Mouse (Mus musculus): ENCODE measurements around the gene Crabp2. TPM values are rescaled to one million over a fixed set of nuclear protein-coding genes. Genes with fewer than 3 reads are reported as not detected.

The Crabp2 gene
- total and polyA plus RNA-seq, 3 experiments = 0.38 to 1.0 TPM; not detected in 1

Other genes with a start within 250 kb of the Crabp2 start
- gene Lrrc71, start 200.0 kb upstream of the Crabp2 start, total RNA-seq (2012; rRNA removed) = 0.17 and 0.21 TPM in 2 replicates
- not detected in 2 replicates for gene Lrrc71, start 200.0 kb upstream of the Crabp2 start, total RNA-seq (2014; rRNA removed)
- 0.14 TPM in 1 of 2 replicates, not detected in the other for gene Lrrc71, start 200.0 kb upstream of the Crabp2 start, polyA plus RNA-seq (2012; ENCODE audit: insufficient read length, low read depth)
- gene Ntrk1, start 153.5 kb upstream of the Crabp2 start, total RNA-seq (2012; rRNA removed) = 0.92 and 1.6 TPM in 2 replicates
- gene Ntrk1, start 153.5 kb upstream of the Crabp2 start, total RNA-seq (2014; rRNA removed) = 0.36 and 0.55 TPM in 2 replicates
- gene Ntrk1, start 153.5 kb upstream of the Crabp2 start, polyA plus RNA-seq (2012; ENCODE audit: insufficient read length, low read depth) = 0.47 and 0.53 TPM in 2 replicates
- gene Insrr, start 151.7 kb upstream of the Crabp2 start, total RNA-seq (2012; rRNA removed) = 0.08 TPM in 1 of 2 replicates, not detected in the other
- gene Insrr, start 151.7 kb upstream of the Crabp2 start, total RNA-seq (2014; rRNA removed) = not detected in 2 replicates
- 0.06 TPM in 1 of 2 replicates, not detected in the other for gene Insrr, start 151.7 kb upstream of the Crabp2 start, polyA plus RNA-seq (2012; ENCODE audit: insufficient read length, low read depth)
- 0.50 and 1.2 TPM in 2 replicates for gene Pear1, start 124.4 kb upstream of the Crabp2 start, total RNA-seq (2012; rRNA removed)
- 0.20 and 0.22 TPM in 2 replicates for gene Pear1, start 124.4 kb upstream of the Crabp2 start, total RNA-seq (2014; rRNA removed)
- 0.35 and 0.46 TPM in 2 replicates for gene Pear1, start 124.4 kb upstream of the Crabp2 start, polyA plus RNA-seq (2012; ENCODE audit: insufficient read length, low read depth)
- gene Sh2d2a, start 101.9 kb upstream of the Crabp2 start, total RNA-seq (2012; rRNA removed) = 39.2 and 46.6 TPM in 2 replicates
- gene Sh2d2a, start 101.9 kb upstream of the Crabp2 start, total RNA-seq (2014; rRNA removed) = 19.9 and 23.2 TPM in 2 replicates
- 66.8 and 74.5 TPM in 2 replicates for gene Sh2d2a, start 101.9 kb upstream of the Crabp2 start, polyA plus RNA-seq (2012; ENCODE audit: insufficient read length, low read depth)
- 48.6 and 51.7 TPM in 2 replicates for gene Prcc, start 63.1 kb upstream of the Crabp2 start, total RNA-seq (2012; rRNA removed)
- 24.8 and 26.4 TPM in 2 replicates for gene Prcc, start 63.1 kb upstream of the Crabp2 start, total RNA-seq (2014; rRNA removed)
- 55.7 and 58.5 TPM in 2 replicates for gene Prcc, start 63.1 kb upstream of the Crabp2 start, polyA plus RNA-seq (2012; ENCODE audit: insufficient read length, low read depth)
- 199 and 223 TPM in 2 replicates for gene Hdgf, start 42.3 kb upstream of the Crabp2 start, total RNA-seq (2012; rRNA removed)
- 215 and 219 TPM in 2 replicates for gene Hdgf, start 42.3 kb upstream of the Crabp2 start, total RNA-seq (2014; rRNA removed)
- 468 and 755 TPM in 2 replicates for gene Hdgf, start 42.3 kb upstream of the Crabp2 start, polyA plus RNA-seq (2012; ENCODE audit: insufficient read length, low read depth)
- gene Mrpl24, start 29.2 kb upstream of the Crabp2 start, total RNA-seq (2012; rRNA removed) = 160 and 176 TPM in 2 replicates
- gene Mrpl24, start 29.2 kb upstream of the Crabp2 start, total RNA-seq (2014; rRNA removed) = 166 and 168 TPM in 2 replicates
- gene Mrpl24, start 29.2 kb upstream of the Crabp2 start, polyA plus RNA-seq (2012; ENCODE audit: insufficient read length, low read depth) = 123 and 156 TPM in 2 replicates
- gene Isg20l2, start 18.4 kb upstream of the Crabp2 start, total RNA-seq (2012; rRNA removed) = 40.8 and 52.9 TPM in 2 replicates
- 68.8 and 76.2 TPM in 2 replicates for gene Isg20l2, start 18.4 kb upstream of the Crabp2 start, total RNA-seq (2014; rRNA removed)
- 44.5 and 45.0 TPM in 2 replicates for gene Isg20l2, start 18.4 kb upstream of the Crabp2 start, polyA plus RNA-seq (2012; ENCODE audit: insufficient read length, low read depth)
- gene Rrnad1, start 17.9 kb upstream of the Crabp2 start, total RNA-seq (2012; rRNA removed) = 11.4 and 12.3 TPM in 2 replicates
- 7.3 and 8.0 TPM in 2 replicates for gene Rrnad1, start 17.9 kb upstream of the Crabp2 start, total RNA-seq (2014; rRNA removed)
- 11.7 and 12.5 TPM in 2 replicates for gene Rrnad1, start 17.9 kb upstream of the Crabp2 start, polyA plus RNA-seq (2012; ENCODE audit: insufficient read length, low read depth)
- 0.04 TPM in 2 replicates for gene Nes, start 22.4 kb downstream of the Crabp2 start, total RNA-seq (2012; rRNA removed)
- gene Nes, start 22.4 kb downstream of the Crabp2 start, total RNA-seq (2014; rRNA removed) = 0.04 TPM in 1 of 2 replicates, not detected in the other
- gene Nes, start 22.4 kb downstream of the Crabp2 start, polyA plus RNA-seq (2012; ENCODE audit: insufficient read length, low read depth) = 0.04 TPM in 2 replicates
- gene Bcan, start 51.6 kb downstream of the Crabp2 start, total RNA-seq (2012; rRNA removed) = 0.04 TPM in 1 of 2 replicates, not detected in the other
- not detected in 2 replicates for gene Bcan, start 51.6 kb downstream of the Crabp2 start, total RNA-seq (2014; rRNA removed)
- gene Bcan, start 51.6 kb downstream of the Crabp2 start, polyA plus RNA-seq (2012; ENCODE audit: insufficient read length, low read depth) = not detected in 2 replicates
- gene Hapln2, start 78.9 kb downstream of the Crabp2 start, total RNA-seq (2012; rRNA removed) = not detected in 2 replicates
- not detected in 2 replicates for gene Hapln2, start 78.9 kb downstream of the Crabp2 start, total RNA-seq (2014; rRNA removed)
- gene Hapln2, start 78.9 kb downstream of the Crabp2 start, polyA plus RNA-seq (2012; ENCODE audit: insufficient read length, low read depth) = not detected in 2 replicates
- gene Gpatch4, start 94.4 kb downstream of the Crabp2 start, total RNA-seq (2012; rRNA removed) = 49.1 and 64.2 TPM in 2 replicates
- 20.3 and 21.6 TPM in 2 replicates for gene Gpatch4, start 94.4 kb downstream of the Crabp2 start, total RNA-seq (2014; rRNA removed)
- 128 and 182 TPM in 2 replicates for gene Gpatch4, start 94.4 kb downstream of the Crabp2 start, polyA plus RNA-seq (2012; ENCODE audit: insufficient read length, low read depth)
- 98.1 and 124 TPM in 2 replicates for gene Naxe, start 109.8 kb downstream of the Crabp2 start, total RNA-seq (2012; rRNA removed)
- 65.6 and 71.0 TPM in 2 replicates for gene Naxe, start 109.8 kb downstream of the Crabp2 start, total RNA-seq (2014; rRNA removed)
- 80.5 and 91.3 TPM in 2 replicates for gene Naxe, start 109.8 kb downstream of the Crabp2 start, polyA plus RNA-seq (2012; ENCODE audit: insufficient read length, low read depth)
- not detected in 2 replicates for gene Ttc24, start 129.6 kb downstream of the Crabp2 start, total RNA-seq (2012; rRNA removed)
- not detected in 2 replicates for gene Ttc24, start 129.6 kb downstream of the Crabp2 start, total RNA-seq (2014; rRNA removed)
- not detected in 2 replicates for gene Ttc24, start 129.6 kb downstream of the Crabp2 start, polyA plus RNA-seq (2012; ENCODE audit: insufficient read length, low read depth)
- gene Iqgap3, start 133.3 kb downstream of the Crabp2 start, total RNA-seq (2012; rRNA removed) = 15.9 and 21.9 TPM in 2 replicates
- 12.1 and 13.0 TPM in 2 replicates for gene Iqgap3, start 133.3 kb downstream of the Crabp2 start, total RNA-seq (2014; rRNA removed)
- gene Iqgap3, start 133.3 kb downstream of the Crabp2 start, polyA plus RNA-seq (2012; ENCODE audit: insufficient read length, low read depth) = 16.1 and 18.3 TPM in 2 replicates
- 10.9 and 11.0 TPM in 2 replicates for gene Mef2d, start 193.7 kb downstream of the Crabp2 start, total RNA-seq (2012; rRNA removed)
- gene Mef2d, start 193.7 kb downstream of the Crabp2 start, total RNA-seq (2014; rRNA removed) = 4.3 and 4.8 TPM in 2 replicates
- gene Mef2d, start 193.7 kb downstream of the Crabp2 start, polyA plus RNA-seq (2012; ENCODE audit: insufficient read length, low read depth) = 51.2 and 75.8 TPM in 2 replicates